Mouse (Mus musculus) olfactory bulb, adult 2 months (tissue): ENCODE results near the gene Cbx7.

ENCODE experiments used
- CTCF ChIP-seq: fragments of 200-500 bp; IDR thresholded peaks from 2 replicates; pipeline ENCODE4 v1.5.1; 2012; ENCODE audit warnings: low read depth, mild to moderate bottlenecking, low read length, moderate library complexity; ENCODE audit not compliant: insufficient read depth
- POLR2A ChIP-seq: fragments of 200-500 bp; IDR thresholded peaks from 2 replicates; pipeline ENCODE4 v1.6.1; 2012; ENCODE audit warnings: mild to moderate bottlenecking, low read depth, low read length, moderate library complexity; ENCODE audit not compliant: insufficient read depth

DNA sequence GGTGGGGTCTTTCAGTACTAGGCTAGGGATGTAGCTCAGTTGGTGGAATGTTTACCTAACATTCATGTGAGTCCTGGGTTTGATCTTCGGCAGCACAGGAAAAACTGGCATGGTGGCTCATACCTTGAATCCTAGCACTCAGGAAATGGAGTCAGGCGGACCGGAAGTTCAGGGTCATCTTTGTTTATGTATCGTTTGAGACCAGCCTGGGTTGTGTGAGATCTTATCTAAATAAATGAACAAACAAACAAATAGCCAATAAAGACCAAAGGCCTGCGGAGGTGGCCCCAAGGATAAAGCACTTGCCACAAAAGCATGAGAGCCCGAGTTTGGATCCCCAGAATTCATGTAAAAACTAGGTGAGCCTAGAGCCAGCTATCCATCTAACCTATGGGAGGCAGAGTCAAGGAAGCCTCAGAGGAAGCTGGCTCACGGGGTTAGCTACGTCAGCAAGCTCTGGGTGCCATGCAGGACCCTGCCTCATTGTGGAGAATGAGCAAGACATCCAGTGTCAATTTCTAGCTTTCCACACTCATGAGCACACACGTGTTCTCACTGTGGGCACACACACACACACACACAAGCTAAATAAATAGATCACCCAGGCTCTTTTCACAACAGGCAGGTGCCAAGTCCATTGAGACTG lies 74.7 kb downstream of the Cbx7 start:
- TF ChIP-seq CTCF (no peak), POLR2A (no peak)
